Mouse (Mus musculus): ENCODE measurements at regions not wholly inside any gene's neighbourhood (a gene's known extent, or its start where the extent isn't known, plus 50 kb on each side); places are given as distances from the start of the nearest gene placed in this dataset.
"Not testable (repeated sequence)": the region's sequence is repeated elsewhere in the genome, so short reads cannot be mapped to it uniquely, and the experiment has no call there.

GRCm38 (mm10) chr9:33080774-33081173 lies 444.8 kb downstream of the Ets1 start:
- no peaks in the 10 kb centered on the region for H3K27me3 ChIP-seq (replicated peaks)
- no peak overlapping the region for H3K4me2 ChIP-seq
- H3K4me1 ChIP-seq, result no peaks in the 10 kb centered on the region
- 56% methylated on average over 6 of the region's 6 CpGs for WGBS (ENCODE audit: insufficient replicate concordance)
- H3K9me3 ChIP-seq (replicated peaks), result no peaks in the 10 kb centered on the region
- H3K9ac ChIP-seq, result no peak overlapping the region
- no peak overlapping the region for H3K27ac ChIP-seq
- H3K4me3 ChIP-seq, result no peak overlapping the region
- H3K36me3 ChIP-seq, result no peaks in the 10 kb centered on the region
- no peak for ATAC-seq

DNA sequence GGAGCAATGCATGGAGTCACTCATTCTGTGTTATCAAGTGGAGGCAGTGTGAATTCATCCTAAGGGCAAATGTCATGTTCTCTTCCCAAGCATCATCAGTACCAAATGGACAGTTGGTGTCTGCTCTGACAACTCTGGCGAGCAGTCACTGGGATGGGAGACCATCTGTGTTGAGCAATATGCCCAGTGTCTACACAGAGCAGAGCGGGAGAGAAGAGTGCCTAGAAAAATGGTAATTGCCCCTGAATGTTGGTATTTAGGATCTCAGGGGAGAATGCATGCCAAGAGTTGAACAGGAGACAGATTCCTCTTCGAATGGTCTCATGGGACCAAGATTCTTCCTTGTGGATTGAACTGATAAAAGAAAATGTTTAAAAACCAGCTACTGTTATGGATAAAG lies 454.0 kb downstream of the Ets1 start:
- H3K36me3 ChIP-seq, result no peaks in the 10 kb centered on the region
- no peak overlapping the region for H3K27ac ChIP-seq
- no peaks in the 10 kb centered on the region for H3K4me1 ChIP-seq
- no peak overlapping the region for H3K4me2 ChIP-seq
- 55% methylated on average over 3 of the region's 3 CpGs for WGBS (ENCODE audit: insufficient replicate concordance)
- no peaks in the 10 kb centered on the region for H3K27me3 ChIP-seq (replicated peaks)
- H3K9me3 ChIP-seq (replicated peaks), result no peaks in the 10 kb centered on the region
- no peak overlapping the region for H3K9ac ChIP-seq
- H3K4me3 ChIP-seq, result no peak overlapping the region
- ATAC-seq, result no peak

DNA sequence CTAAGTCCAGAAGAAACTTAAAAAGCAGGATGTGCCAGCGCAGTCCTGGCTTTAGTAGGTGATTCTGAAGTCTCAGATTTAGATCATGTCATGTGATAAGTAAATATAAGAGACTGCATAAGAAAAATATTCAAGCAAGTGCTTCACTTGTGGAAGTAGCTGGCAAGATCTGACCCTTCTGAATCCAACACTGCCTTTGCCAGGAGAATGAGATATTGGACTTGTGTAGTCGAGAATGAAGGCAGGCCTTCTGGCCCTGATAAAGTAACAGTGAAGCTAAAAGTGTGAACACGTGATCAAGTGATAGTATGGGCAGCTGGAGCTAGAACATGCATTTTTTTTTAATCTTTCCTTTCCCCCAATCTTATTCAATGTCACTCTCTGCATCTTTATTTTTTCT lies 455.6 kb downstream of the Ets1 start:
- no peaks in the 10 kb centered on the region for H3K36me3 ChIP-seq
- H3K4me1 ChIP-seq, result no peaks in the 10 kb centered on the region
- no peak for ATAC-seq
- H3K4me3 ChIP-seq, result no peak overlapping the region
- no peak overlapping the region for H3K27ac ChIP-seq
- H3K9me3 ChIP-seq (replicated peaks), result no peaks in the 10 kb centered on the region
- 47% methylated on average over 3 of the region's 3 CpGs for WGBS (ENCODE audit: insufficient replicate concordance)
- H3K27me3 ChIP-seq (replicated peaks), result no peaks in the 10 kb centered on the region
- H3K4me2 ChIP-seq, result no peak overlapping the region
- no peak overlapping the region for H3K9ac ChIP-seq

DNA sequence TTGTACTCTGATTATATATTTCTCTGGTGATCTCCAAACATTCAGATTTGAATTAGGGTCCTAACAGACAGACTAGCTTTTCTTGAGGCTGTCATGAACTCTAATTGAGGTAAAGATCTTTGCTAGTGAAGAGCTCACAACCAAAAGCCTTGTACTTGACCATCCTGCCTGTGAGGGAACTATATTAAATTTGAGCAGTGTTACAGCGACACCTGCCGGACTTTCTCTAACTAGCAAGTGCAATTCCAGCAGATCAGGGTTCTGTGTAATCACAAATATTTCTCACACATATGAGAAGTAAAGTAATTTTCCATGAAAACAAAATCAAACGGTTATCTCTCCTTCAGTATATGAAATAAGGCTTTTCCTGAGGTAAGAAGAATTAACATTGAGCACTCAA lies 459.6 kb downstream of the Ets1 start:
- under 1% methylated on average over 3 of the region's 3 CpGs for WGBS (ENCODE audit: insufficient replicate concordance)
- no peak overlapping the region for H3K27ac ChIP-seq
- no peaks in the 10 kb centered on the region for H3K9me3 ChIP-seq (replicated peaks)
- no peak for ATAC-seq
- H3K9ac ChIP-seq, result no peak overlapping the region
- no peak overlapping the region for H3K4me3 ChIP-seq
- H3K27me3 ChIP-seq (replicated peaks), result no peaks in the 10 kb centered on the region
- no peaks in the 10 kb centered on the region for H3K4me1 ChIP-seq
- no peak overlapping the region for H3K4me2 ChIP-seq
- no peaks in the 10 kb centered on the region for H3K36me3 ChIP-seq

DNA sequence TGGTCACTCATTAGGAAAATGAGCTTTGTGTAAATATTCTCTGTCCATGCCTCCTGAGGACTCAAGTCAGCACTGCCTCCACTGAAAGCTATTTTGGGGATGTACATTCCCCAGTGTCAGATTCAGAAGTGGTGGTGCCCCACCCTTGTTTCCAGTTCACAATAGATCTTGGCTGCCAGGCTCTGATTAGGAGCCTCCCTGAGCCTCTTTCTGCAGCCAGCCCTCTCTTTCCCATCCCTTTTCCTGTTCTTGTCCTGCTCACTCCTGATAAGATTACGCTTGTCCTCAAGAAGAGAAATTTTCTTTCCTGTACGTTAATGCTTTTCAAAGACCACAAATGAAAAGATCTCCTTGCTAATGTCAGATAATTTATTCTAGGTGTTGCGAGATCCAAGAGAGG lies 465.2 kb downstream of the Ets1 start:
- H3K4me3 ChIP-seq, result no peak overlapping the region
- H3K4me2 ChIP-seq, result no peak overlapping the region
- no peak overlapping the region for H3K9ac ChIP-seq
- no peak overlapping the region for H3K27ac ChIP-seq
- H3K36me3 ChIP-seq, result no peaks in the 10 kb centered on the region
- no peaks in the 10 kb centered on the region for H3K27me3 ChIP-seq (replicated peaks)
- no peaks in the 10 kb centered on the region for H3K9me3 ChIP-seq (replicated peaks)
- ATAC-seq, result no peak
- peaks cover 8% of the 10 kb centered on the region; the same call in 1 of the 2 replicates for H3K4me1 ChIP-seq
- 14% methylated on average over 3 of the region's 3 CpGs for WGBS (ENCODE audit: insufficient replicate concordance)

DNA sequence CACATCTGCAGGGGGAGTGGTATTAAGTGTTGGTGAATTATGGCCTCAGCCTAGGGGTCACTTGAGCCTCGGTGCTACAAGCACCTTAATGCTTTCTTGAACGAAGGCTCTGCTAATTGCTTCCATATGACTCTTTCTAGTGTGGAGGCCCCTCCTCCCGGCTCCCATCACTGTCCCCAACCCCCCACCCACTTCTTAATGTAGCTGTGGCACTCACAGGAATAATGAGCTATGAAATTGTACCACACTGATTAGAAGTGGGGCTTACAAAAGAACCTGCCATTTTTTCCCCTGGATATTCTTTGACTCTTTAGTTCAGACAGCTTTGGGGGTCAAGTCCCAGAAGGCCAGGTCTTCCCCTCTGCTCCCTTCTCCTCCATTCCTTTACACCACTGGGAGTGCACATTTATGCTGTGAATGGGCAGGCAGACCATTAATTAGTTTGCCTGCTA lies 468.6 kb downstream of the Ets1 start:
- ATAC-seq, result no peak
- Histone ChIP-seq H3K27me3 (replicated peaks) (no peaks in the 10 kb centered on the region), H3K9ac (no peak overlapping the region), H3K4me3 (no peak overlapping the region), H3K36me3 (no peaks in the 10 kb centered on the region), H3K9me3 (replicated peaks) (no peaks in the 10 kb centered on the region), H3K4me2 (no peak overlapping the region), H3K4me1 (peaks cover 8% of the 10 kb centered on the region; the same call in 1 of the 2 replicates), H3K27ac (no peak overlapping the region)
- 36% methylated on average over 3 of the region's 3 CpGs for WGBS (ENCODE audit: insufficient replicate concordance)

GRCm38 (mm10) chr9:33123841-33124240 lies 487.8 kb downstream of the Ets1 start:
- no peak for ATAC-seq
- 66% methylated on average over 1 of the region's 1 CpGs for WGBS (ENCODE audit: insufficient replicate concordance)
- no peaks in the 10 kb centered on the region for H3K36me3 ChIP-seq
- no peaks in the 10 kb centered on the region for H3K27me3 ChIP-seq (replicated peaks)
- H3K9me3 ChIP-seq (replicated peaks), result 0 out of 2 replicates have a peak, but pooled peaks cover 3% of the 10 kb centered on the region
- no peak overlapping the region for H3K9ac ChIP-seq
- H3K4me1 ChIP-seq, result no peaks in the 10 kb centered on the region
- no peak overlapping the region for H3K4me3 ChIP-seq
- no peak overlapping the region for H3K4me2 ChIP-seq
- H3K27ac ChIP-seq, result no peak overlapping the region

- Histone ChIP-seq H3K4me2 (no peak overlapping the region), H3K4me3 (no peak overlapping the region), H3K36me3 (no peaks in the 10 kb centered on the region), H3K9me3 (replicated peaks) (no peaks in the 10 kb centered on the region), H3K27ac (no peak overlapping the region), H3K4me1 (no peaks in the 10 kb centered on the region), H3K27me3 (replicated peaks) (no peaks in the 10 kb centered on the region), H3K9ac (no peak overlapping the region)
- 51% methylated on average over 1 of the region's 1 CpGs for whole genome bisulfite sequencing (ENCODE audit: insufficient replicate concordance)
- no peak for ATAC-seq
Measured at GRCm38 (mm10) chr9:33152186-33152585, 516.2 kb downstream of the Ets1 start.

DNA sequence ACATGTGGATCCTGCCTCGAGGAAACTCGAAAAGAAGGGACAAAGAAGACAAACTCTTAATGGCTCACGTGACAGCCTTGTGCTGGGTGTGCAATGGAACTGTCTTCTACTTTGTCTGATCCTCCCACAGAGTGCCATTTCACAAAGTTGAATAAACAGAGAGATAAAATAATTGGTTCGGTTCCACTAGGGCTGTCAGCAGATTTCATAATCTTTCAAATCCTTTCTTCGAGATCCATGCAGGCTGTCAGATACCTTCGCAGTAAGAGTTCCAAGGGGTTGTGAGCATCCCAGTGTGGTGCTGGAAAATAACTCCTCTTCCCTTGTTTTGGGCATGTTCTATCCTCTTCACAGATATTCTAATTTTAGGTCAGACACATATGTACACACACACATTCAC lies 532.1 kb downstream of the Ets1 start:
- no peak overlapping the region for H3K4me3 ChIP-seq
- no peaks in the 10 kb centered on the region for H3K9me3 ChIP-seq (replicated peaks)
- no peak overlapping the region for H3K9ac ChIP-seq
- H3K4me1 ChIP-seq, result no peaks in the 10 kb centered on the region
- H3K36me3 ChIP-seq, result no peaks in the 10 kb centered on the region
- no peak overlapping the region for H3K4me2 ChIP-seq
- no peak for ATAC-seq
- 60% methylated on average over 6 of the region's 6 CpGs for WGBS (ENCODE audit: insufficient replicate concordance)
- H3K27me3 ChIP-seq (replicated peaks), result no peaks in the 10 kb centered on the region
- H3K27ac ChIP-seq, result no peak overlapping the region

DNA sequence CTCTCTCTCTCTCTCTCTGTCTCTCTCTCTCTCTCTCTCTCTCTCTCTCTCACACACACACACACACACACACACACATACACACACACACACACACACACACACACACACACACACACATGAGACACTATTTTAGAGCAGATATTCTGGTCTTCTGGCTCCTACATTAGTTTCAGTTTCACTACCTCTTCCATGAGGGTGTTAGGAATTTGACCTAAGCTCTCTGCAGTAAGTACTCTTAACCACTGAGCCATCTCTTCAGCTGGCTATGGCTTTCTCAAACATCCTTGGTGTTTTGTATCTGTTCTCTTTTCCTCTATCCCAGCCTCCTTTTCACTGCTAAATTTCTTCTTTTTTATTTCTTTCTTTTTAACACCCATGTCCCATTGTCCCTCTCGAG lies 533.1 kb downstream of the Ets1 start:
- not testable (repeated sequence) for H3K4me3 ChIP-seq; H3K9me3 ChIP-seq (replicated peaks); ATAC-seq; H3K4me2 ChIP-seq; H3K9ac ChIP-seq; H3K36me3 ChIP-seq; H3K27ac ChIP-seq; H3K4me1 ChIP-seq; H3K27me3 ChIP-seq (replicated peaks)
- WGBS (ENCODE audit: insufficient replicate concordance), result 50% methylated on average over 1 of the region's 1 CpGs

GRCm38 (mm10) chr9:33180066-33180465 lies 544.0 kb downstream of the Ets1 start:
- Histone ChIP-seq H3K9me3 (replicated peaks) (no peaks in the 10 kb centered on the region), H3K36me3 (no peaks in the 10 kb centered on the region), H3K4me1 (no peaks in the 10 kb centered on the region), H3K27me3 (replicated peaks) (no peaks in the 10 kb centered on the region), H3K27ac (no peak overlapping the region), H3K4me3 (no peak overlapping the region), H3K4me2 (no peak overlapping the region), H3K9ac (no peak overlapping the region)
- no peak for ATAC-seq

GRCm38 (mm10) chr9:33187187-33187586 lies 551.2 kb downstream of the Ets1 start:
- Histone ChIP-seq H3K9ac (no peak overlapping the region), H3K9me3 (replicated peaks) (no peaks in the 10 kb centered on the region), H3K27me3 (replicated peaks) (no peaks in the 10 kb centered on the region), H3K36me3 (no peaks in the 10 kb centered on the region), H3K4me2 (no peak overlapping the region), H3K4me1 (no peaks in the 10 kb centered on the region), H3K27ac (no peak overlapping the region), H3K4me3 (no peak overlapping the region)
- ATAC-seq, result no peak
- 64% methylated on average over 3 of the region's 3 CpGs for WGBS (ENCODE audit: insufficient replicate concordance)

DNA sequence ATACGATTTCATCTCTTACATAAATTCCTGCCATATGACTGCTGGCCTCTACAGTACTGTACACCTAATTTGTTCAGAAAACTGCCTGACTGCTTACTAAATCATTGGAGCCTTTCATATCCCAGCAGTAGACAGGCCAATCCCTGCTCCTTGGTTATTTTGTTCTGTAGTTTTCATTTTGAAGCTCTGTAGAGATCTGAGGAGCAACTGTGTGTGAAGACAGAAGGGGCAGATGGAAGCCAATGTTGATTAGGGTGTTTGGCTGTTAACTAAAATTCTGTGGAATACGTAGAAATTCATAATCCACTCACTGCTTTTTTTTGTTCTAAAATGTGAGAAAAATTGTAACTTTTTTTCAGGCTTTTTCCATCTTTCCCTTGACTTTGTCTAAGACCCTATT lies 573.1 kb downstream of the Ets1 start:
- ATAC-seq, result no peak
- Histone ChIP-seq H3K27ac (no peak overlapping the region), H3K4me3 (no peak overlapping the region), H3K4me1 (no peaks in the 10 kb centered on the region), H3K4me2 (no peak overlapping the region), H3K27me3 (replicated peaks) (no peaks in the 10 kb centered on the region), H3K9me3 (replicated peaks) (no peaks in the 10 kb centered on the region), H3K36me3 (no peaks in the 10 kb centered on the region), H3K9ac (no peak overlapping the region)
- whole genome bisulfite sequencing (ENCODE audit: insufficient replicate concordance), result 64% methylated on average over 2 of the region's 2 CpGs
